Mouse (Mus musculus) forebrain, embryonic 15.5 days (tissue): Measurements from ENCODE around the gene Prpf6. TPM values are rescaled to one million over a fixed set of nuclear protein-coding genes. Genes with fewer than 3 reads are reported as not detected.
A peak's percentile ranks its signal among the peaks of the same experiment; 100 is the strongest.

Experiments
- ATAC-seq: fragments of 200-750 bp; cut with Nextera tagmentation; replicated peaks from 2 replicates; pipeline ENCODE4 v1.8.0; 2017; ENCODE audit warnings: mild to moderate bottlenecking, moderate TSS enrichment, moderate library complexity
- H3K27ac ChIP-seq: fragments of 300-500 bp; sonication (generic); replicated peaks from 2 replicates; pipeline ENCODE4 v1.5.1; 2015; ENCODE audit warnings: mild to moderate bottlenecking, inconsistent platforms
- H3K27me3 ChIP-seq: fragments of 300-500 bp; sonication (generic); 2 replicates; pipeline ENCODE4 v1.6.1; 2015; ENCODE audit warnings: inconsistent platforms
- H3K36me3 ChIP-seq: fragments of 300-500 bp; sonication (generic); 2 replicates; pipeline ENCODE4 v1.6.1; 2015; ENCODE audit warnings: mild to moderate bottlenecking, inconsistent platforms
- H3K4me1 ChIP-seq: fragments of 300-500 bp; sonication (generic); 2 replicates; pipeline ENCODE4 v1.6.1; 2015; ENCODE audit warnings: inconsistent platforms
- H3K4me2 ChIP-seq: fragments of 300-500 bp; sonication (generic); replicated peaks from 2 replicates; pipeline ENCODE4 v1.6.1; 2015; ENCODE audit warnings: mild to moderate bottlenecking, inconsistent platforms
- H3K4me3 ChIP-seq: fragments of 300-500 bp; sonication (generic); 2 replicates; pipeline ENCODE4 v1.5.1; 2015; ENCODE audit warnings: mild to moderate bottlenecking, inconsistent platforms
- H3K9ac ChIP-seq: fragments of 300-500 bp; sonication (generic); replicated peaks from 2 replicates; pipeline ENCODE4 v1.6.1; 2015; ENCODE audit warnings: mild to moderate bottlenecking, inconsistent platforms
- H3K9me3 ChIP-seq: fragments of 300-500 bp; sonication (generic); 2 replicates; pipeline ENCODE4 v1.6.1; 2016; ENCODE audit warnings: inconsistent platforms
- WGBS: fragments of 180-500 bp; shearing (Covaris S2); methylation state at CpG from one replicate; pipeline ENCODE4 v1.1.7; 2015; ENCODE audit warnings: mixed read lengths; 5-methylcytosine and 5-hydroxymethylcytosine counted together
- polyA plus RNA-seq: library from polyadenylated mRNA; unstranded; fragments of >200 nt; fragmentation: Nextera tagmentation; extraction: Ambion mirVana; gene quantifications from 2 replicates; pipeline ENCODE4 v1.2.1, GENCODE M21; 2015

Gene Prpf6
- polyA plus RNA-seq, 1 experiment from 2014 or later: 72.1 TPM

DNA sequence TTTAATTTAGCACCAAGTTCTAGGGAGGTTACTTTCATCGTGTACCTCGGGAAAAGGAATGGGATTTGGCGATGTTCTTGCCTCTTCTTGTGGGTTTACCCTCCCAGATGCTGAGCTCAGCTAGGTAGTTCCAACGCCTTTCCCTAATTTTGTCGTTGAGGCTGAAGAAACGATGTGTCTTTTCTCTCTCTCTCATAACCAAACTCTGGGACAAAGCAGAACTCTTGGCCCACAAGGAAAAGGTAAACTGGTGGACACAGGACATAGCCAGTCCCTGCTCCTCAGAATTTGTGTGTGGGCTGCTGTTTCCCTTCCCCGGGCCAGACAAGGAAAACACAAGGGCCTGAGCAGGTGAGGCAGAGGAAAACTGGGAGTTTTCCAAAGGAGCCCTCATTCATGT is 80.3 kb downstream of the Prpf6 start:
- Histone ChIP-seq H3K4me2 (no peak overlapping the region), H3K27me3 (peaks cover 64% of the 10 kb centered on the region), H3K4me1 (peaks cover 25% of the 10 kb centered on the region), H3K36me3 (no peaks in the 10 kb centered on the region), H3K9ac (no peak overlapping the region), H3K9me3 (no peaks in the 10 kb centered on the region), H3K4me3 (no peak overlapping the region), H3K27ac (no peak overlapping the region)
- 20% methylated on average over 7 of the region's 7 CpGs for WGBS
- ATAC-seq: no peak

DNA sequence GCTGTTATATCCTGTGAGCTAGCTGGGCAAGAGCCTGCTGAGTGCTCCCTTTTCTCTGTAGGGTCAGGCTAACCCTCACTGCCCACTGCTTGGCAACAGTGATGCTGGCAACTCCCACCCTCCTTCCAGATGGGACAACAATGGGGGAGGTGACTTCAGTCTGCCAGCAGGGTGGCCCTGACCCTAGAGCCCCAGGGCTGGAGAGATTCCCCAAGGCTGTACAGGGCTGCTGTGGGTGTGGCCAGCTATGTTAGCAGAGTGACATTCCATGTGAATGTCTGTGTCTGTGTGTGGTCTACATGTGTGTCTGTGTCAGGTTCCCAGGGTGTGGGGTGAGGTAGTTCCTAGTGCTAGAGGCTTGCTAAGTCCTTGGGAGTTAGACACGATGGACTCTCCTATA is 81.8 kb downstream of the Prpf6 start:
- H3K4me3 ChIP-seq: no peak overlapping the region
- no peak overlapping the region for H3K9ac ChIP-seq
- no peak for ATAC-seq
- H3K27me3 ChIP-seq: peaks cover 60% of the 10 kb centered on the region
- H3K4me2 ChIP-seq: no peak overlapping the region
- no peaks in the 10 kb centered on the region for H3K36me3 ChIP-seq
- H3K4me1 ChIP-seq: peaks cover 25% of the 10 kb centered on the region
- WGBS: 58% methylated on average over 1 of the region's 1 CpGs
- no peaks in the 10 kb centered on the region for H3K9me3 ChIP-seq
- H3K27ac ChIP-seq: no peak overlapping the region

DNA sequence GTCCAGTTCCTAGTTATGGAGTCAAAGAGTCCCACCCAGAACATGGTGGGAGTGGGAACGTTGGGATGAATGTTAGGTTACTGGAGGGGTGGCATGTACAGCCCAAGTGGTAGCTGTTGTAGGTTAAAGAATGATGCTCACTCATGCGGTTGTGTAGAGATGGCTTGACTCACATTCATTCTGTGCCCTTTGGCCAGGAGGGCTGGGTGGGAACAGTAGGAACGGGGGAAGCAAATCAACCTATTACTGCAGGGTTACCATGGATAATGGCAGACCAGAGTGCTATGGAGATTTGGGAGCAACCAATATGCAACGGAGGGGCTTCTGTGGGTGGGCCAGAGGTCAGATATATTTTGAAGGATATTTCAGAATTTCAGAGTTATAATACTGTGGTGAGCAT is 83.3 kb downstream of the Prpf6 start:
- no peak overlapping the region for H3K4me3 ChIP-seq
- H3K4me1 ChIP-seq: peaks cover 31% of the 10 kb centered on the region
- 75% methylated on average over 4 of the region's 4 CpGs for WGBS
- H3K36me3 ChIP-seq: no peaks in the 10 kb centered on the region
- no peak for ATAC-seq
- no peaks in the 10 kb centered on the region for H3K9me3 ChIP-seq
- no peak overlapping the region for H3K27ac ChIP-seq
- no peak overlapping the region for H3K4me2 ChIP-seq
- H3K9ac ChIP-seq: no peak overlapping the region
- peaks cover 46% of the 10 kb centered on the region for H3K27me3 ChIP-seq

DNA sequence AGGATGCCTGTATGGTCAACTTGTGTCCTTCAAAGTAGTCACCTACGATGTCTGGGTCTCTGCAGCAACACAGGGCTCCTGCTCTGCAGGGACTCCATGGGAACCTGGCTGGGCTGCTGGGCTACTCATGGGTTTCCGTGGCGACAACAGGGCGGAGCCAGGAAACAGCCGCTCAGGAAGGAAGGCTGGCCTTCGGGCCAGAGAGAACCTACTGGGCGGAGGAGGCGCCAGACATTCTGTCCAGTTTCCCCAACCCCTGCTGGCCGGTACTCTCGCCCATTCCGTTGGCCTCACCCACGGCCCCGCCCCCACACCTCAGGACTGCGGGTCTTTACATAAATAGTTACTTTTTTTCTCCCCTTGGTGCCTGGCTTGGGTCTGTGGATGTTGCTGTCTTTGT is 83.8 kb downstream of the Prpf6 start:
- no peak for ATAC-seq
- no peaks in the 10 kb centered on the region for H3K36me3 ChIP-seq
- H3K27me3 ChIP-seq: peaks cover 40% of the 10 kb centered on the region
- WGBS: 6% methylated on average over 14 of the region's 14 CpGs
- peaks cover 27% of the 10 kb centered on the region for H3K4me1 ChIP-seq
- H3K9me3 ChIP-seq: no peaks in the 10 kb centered on the region
- H3K4me3 ChIP-seq: no peak overlapping the region
- H3K4me2 ChIP-seq: peak overlapping the region; percentile 27
- no peak overlapping the region for H3K9ac ChIP-seq
- H3K27ac ChIP-seq: peak overlapping the region; percentile 17; the same call in 1 of the 2 replicates

DNA sequence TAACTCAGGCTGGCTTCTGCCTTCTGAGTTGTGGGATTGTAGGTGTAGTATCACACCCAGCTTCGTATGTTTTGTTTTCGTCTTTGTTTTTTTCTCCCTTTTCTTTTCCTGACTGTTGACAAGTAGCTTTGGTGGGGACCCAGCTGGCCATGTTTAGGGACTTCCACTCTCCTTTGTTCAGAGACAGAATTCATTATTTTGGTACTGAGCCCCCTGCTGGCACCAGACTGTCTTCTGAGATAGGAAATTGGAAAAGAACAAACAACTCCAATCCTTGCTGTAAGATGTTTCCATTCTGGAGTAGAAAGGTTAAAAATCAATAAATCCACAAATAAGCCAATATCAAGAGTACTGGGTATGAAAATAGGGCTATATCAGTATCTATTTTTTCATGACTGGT is 84.8 kb downstream of the Prpf6 start:
- Histone ChIP-seq H3K36me3 (no peaks in the 10 kb centered on the region), H3K27ac (peak overlapping the region; percentile 17; the same call in 1 of the 2 replicates), H3K4me2 (no peak overlapping the region), H3K9ac (no peak overlapping the region), H3K27me3 (peaks cover 31% of the 10 kb centered on the region), H3K4me1 (peaks cover 27% of the 10 kb centered on the region), H3K4me3 (no peak overlapping the region), H3K9me3 (no peaks in the 10 kb centered on the region)
- ATAC-seq: no peak
- 27% methylated on average over 2 of the region's 2 CpGs for WGBS

DNA sequence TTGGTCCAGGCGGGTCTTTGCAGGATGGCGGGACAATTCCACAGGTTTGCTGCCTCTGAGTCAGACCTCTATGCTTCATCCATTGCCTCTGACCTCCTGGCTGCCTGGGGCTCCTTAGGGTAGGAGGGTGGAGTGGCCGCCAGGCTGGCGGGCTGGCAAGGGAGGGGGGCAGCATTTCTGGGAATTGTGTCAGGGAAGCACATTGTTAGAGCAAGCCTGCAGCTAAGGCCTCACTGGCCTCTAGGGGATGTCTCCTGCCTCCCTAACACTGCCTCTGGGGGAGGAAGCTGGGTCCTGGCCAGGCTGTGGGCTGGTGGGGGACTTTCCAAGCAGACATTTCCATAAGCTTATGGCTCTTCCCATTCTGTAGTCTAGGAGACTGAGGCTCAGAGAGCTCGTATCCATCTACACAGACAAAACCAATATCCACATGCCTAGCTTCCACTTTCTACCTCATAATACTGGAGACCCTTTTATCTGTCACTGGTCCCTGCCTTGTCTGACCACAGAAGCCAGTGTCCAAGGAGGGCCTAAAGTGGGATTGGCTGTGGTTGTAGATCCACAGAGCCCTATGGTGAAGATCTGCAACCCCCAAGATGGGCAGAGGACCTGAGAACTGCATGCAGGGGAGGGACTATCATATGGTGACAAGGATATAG is 85.6 kb downstream of the Prpf6 start:
- Histone ChIP-seq H3K4me3 (no peak overlapping the region), H3K9ac (no peak overlapping the region), H3K4me2 (no peak overlapping the region), H3K27me3 (peaks cover 23% of the 10 kb centered on the region), H3K4me1 (peaks cover 28% of the 10 kb centered on the region), H3K9me3 (no peaks in the 10 kb centered on the region), H3K27ac (peak overlapping the region; percentile 17), H3K36me3 (no peaks in the 10 kb centered on the region)
- ATAC-seq: no peak
- WGBS: 55% methylated on average over 5 of the region's 5 CpGs

DNA sequence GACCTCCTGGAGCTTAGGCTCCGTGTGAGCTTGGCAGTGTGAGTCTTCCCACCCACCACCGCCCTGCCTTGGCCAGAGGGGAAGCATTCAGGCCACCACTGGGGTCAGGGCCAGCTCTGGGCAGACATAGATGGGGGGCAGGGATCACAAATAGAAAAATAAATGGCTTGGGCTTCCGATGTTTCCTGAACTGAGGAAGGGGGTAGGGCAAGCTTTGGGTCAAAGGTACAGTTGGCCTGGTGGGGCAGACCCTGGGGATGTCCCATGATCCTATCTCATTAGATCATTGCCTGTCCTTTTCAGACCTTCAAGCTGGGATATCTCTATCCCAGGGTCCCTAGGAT is 86.1 kb downstream of the Prpf6 start:
- Histone ChIP-seq H3K4me1 (peaks cover 28% of the 10 kb centered on the region), H3K9me3 (no peaks in the 10 kb centered on the region), H3K4me2 (no peak overlapping the region), H3K4me3 (no peak overlapping the region), H3K27ac (no peak overlapping the region), H3K36me3 (no peaks in the 10 kb centered on the region), H3K27me3 (peaks cover 18% of the 10 kb centered on the region), H3K9ac (no peak overlapping the region)
- no peak for ATAC-seq
- 60% methylated on average over 3 of the region's 3 CpGs for WGBS

DNA sequence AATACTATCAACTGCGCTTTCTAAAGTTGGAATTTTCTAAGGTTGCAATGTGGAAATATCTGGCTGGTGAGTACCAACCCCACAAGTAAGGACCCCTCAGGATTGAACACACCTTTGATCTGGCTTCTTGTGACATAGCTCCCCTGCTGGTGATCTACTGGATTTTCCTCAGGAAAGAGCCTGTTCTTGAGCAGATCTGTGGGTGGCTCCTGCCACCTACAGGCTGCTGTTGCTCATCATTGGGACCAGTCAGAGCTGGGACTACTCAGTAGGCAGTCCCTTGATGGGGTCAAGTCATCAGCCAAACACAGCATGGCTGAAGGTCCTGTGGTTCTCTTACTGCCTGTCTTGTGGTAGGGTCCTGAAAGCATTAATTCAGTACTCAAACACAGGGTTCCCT is 87.1 kb downstream of the Prpf6 start:
- Histone ChIP-seq H3K9me3 (no peaks in the 10 kb centered on the region), H3K4me3 (no peak overlapping the region), H3K4me1 (peaks cover 28% of the 10 kb centered on the region), H3K27ac (no peak overlapping the region), H3K4me2 (no peak overlapping the region), H3K36me3 (no peaks in the 10 kb centered on the region), H3K27me3 (peaks cover 7% of the 10 kb centered on the region), H3K9ac (no peak overlapping the region)
- peak; percentile 39 for ATAC-seq
- WGBS: 42% methylated on average over 1 of the region's 1 CpGs

DNA sequence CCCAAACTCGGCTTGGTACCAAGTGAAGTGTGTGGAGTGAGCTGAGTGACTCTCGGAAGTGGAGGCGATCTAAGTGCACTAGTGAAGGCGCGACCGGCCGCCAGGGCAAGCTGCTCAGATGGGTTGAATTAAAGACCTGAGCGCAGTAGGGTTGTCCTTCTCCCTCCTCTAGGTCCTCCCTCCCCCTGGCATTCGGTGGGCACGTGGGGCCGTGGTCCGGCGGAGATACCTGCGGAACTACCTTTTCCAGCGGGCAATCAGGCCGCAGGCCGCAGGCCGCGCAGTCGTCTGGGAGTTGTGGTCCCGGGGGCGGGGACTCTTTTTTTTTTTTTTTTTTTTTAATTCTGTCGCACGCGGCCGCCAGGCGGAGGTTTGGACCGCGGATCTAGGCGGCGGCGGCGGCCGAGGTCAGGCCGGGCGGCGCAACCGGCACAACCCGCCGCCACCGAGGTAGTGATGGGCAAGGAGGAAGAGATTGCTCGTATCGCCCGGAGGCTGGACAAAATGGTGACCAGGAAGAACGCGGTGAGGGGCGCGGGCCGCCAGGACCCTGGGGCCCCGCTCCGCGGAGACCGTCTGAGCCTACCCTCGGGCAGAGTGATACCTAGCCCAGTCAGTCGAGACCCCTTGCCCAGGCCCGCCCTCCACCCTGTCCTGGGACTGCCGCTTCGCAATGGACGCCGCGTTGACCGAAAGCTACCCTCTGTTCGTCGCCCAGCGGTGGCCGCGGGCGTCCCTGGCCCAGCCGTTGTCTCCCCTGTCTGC is 88.5 kb downstream of the Prpf6 start, which contains the start of gene Tcea2:
Gene Tcea2, plus strand, starts transcription at position 360 of the 765 bp plus-strand sequence.
- H3K9me3 ChIP-seq: no peaks in the 10 kb centered on the region
- no peaks in the 10 kb centered on the region for H3K27me3 ChIP-seq
- peak within 1 kb of the TSS; percentile 92 for H3K4me2 ChIP-seq
- peak within 1 kb of the TSS; percentile 51 for H3K27ac ChIP-seq
- H3K4me3 ChIP-seq: peak within 1 kb of the TSS; percentile 79
- H3K36me3 ChIP-seq: peaks cover 3% of the 10 kb centered on the region; the same call in 1 of the 2 replicates
- peak within 1 kb of the TSS; percentile 87 for H3K9ac ChIP-seq
- peaks cover 28% of the 10 kb centered on the region for H3K4me1 ChIP-seq
- WGBS: under 1% methylated on average over 69 of the region's 69 CpGs
- peak; percentile 53 for ATAC-seq

DNA sequence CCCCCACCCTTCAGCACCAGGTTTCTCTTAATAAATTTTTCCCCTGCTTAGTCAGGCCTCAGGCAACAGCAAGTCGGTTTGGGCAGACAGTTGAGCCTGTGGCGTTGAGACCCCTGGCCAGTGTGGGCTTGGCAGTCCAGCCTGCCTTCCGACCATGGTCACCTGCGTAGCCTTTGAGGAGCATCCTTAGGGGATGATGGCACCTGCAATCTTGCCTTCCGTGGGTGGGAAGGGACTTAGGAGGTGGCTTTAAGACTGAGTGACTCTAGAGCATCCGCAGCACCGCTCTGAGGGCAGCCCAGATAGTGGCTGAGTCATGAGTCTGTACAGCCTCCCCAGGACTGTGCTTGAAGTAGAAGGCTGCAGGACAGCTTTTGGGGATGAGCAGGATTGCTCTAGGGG is 89.0 kb downstream of the Prpf6 start:
- H3K27ac ChIP-seq: peak overlapping the region; percentile 41; the same call in 1 of the 2 replicates
- WGBS: 16% methylated on average over 7 of the region's 7 CpGs

DNA sequence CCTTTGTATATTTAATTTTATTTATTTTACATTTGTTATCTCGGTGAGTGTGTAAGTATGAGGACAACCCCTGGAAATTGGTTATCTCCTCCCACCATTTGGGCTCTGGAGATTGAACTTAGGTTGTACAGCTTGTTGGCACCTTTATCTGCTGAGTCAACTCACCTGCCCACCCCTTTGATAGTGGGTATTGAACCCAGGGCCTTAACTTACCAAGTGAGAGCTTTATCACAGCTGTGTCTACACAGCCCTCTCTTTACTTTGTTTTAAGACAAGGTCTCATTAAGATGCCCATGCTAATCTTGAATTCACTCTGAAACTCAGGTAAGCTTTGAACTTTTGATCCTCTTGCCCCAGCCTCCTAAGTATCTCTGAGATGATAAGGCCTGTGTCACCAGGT is 90.3 kb downstream of the Prpf6 start:
- Histone ChIP-seq H3K27me3 (no peaks in the 10 kb centered on the region), H3K4me3 (no peak overlapping the region), H3K36me3 (peaks cover 15% of the 10 kb centered on the region), H3K9me3 (no peaks in the 10 kb centered on the region), H3K27ac (no peak overlapping the region), H3K4me2 (no peak overlapping the region), H3K9ac (no peak overlapping the region), H3K4me1 (peaks cover 20% of the 10 kb centered on the region)
- 97% methylated on average over 1 of the region's 1 CpGs for WGBS
- no peak for ATAC-seq

More for the DNA sequence above, 89.0 kb downstream of the Prpf6 start:
- Histone ChIP-seq H3K4me2 (peak overlapping the region; percentile 92), H3K4me3 (peak overlapping the region; percentile 79), H3K9me3 (no peaks in the 10 kb centered on the region), H3K9ac (peak overlapping the region; percentile 87), H3K36me3 (peaks cover 3% of the 10 kb centered on the region; the same call in 1 of the 2 replicates), H3K4me1 (peaks cover 22% of the 10 kb centered on the region), H3K27me3 (no peaks in the 10 kb centered on the region)
- peak; percentile 48; the same call in 1 of the 2 replicates for ATAC-seq

DNA sequence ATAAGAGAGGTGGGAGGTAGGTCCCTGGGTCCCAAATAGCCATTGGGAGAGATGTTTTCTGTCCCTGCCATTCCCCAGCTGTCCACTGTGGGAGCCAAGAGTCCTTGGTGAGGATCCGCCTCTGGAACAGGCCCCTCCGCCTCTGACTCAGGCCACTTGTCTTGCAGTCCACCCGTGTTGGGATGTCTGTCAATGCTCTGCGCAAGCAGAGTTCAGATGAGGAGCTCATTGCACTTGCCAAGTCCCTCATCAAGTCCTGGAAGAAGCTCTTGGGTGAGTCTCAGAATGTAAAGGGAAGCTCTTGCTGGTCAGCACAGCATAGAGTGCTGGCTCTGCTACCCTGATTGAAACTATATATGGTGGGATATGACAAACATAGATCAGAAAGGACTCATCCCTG is 91.7 kb downstream of the Prpf6 start:
- Histone ChIP-seq H3K27ac (no peak overlapping the region), H3K4me1 (peaks cover 20% of the 10 kb centered on the region), H3K9me3 (no peaks in the 10 kb centered on the region), H3K4me3 (no peak overlapping the region), H3K27me3 (no peaks in the 10 kb centered on the region), H3K36me3 (peaks cover 24% of the 10 kb centered on the region), H3K9ac (no peak overlapping the region), H3K4me2 (no peak overlapping the region)
- WGBS: 68% methylated on average over 4 of the region's 4 CpGs
- no peak for ATAC-seq
